Mouse (Mus musculus) hindbrain, postnatal 0 days (tissue): ENCODE measurements around the gene Itgax. TPM values are rescaled to one million over a fixed set of nuclear protein-coding genes. Genes with fewer than 3 reads are reported as not detected.

Experiments used
- ATAC-seq: fragments of 200-750 bp; cut with Nextera tagmentation; 2 replicates; pipeline ENCODE4 v1.8.0; 2017; ENCODE audit warnings: mild to moderate bottlenecking, moderate TSS enrichment, moderate library complexity
- DNase-seq: peaks from one replicate; pipeline ENCODE4 v3.0.0-alpha.2; 2015; ENCODE audit warnings: low spot score
- H3K27ac ChIP-seq: fragments of 300-500 bp; sonication (generic); 2 replicates; pipeline ENCODE4 v1.5.1; 2014; ENCODE audit warnings: mild to moderate bottlenecking
- H3K27me3 ChIP-seq: fragments of 300-500 bp; sonication (generic); 2 replicates; pipeline ENCODE4 v1.6.1; 2014; ENCODE audit warnings: low read length, mixed read lengths; ENCODE audit not compliant: insufficient read depth
- H3K36me3 ChIP-seq: fragments of 300-500 bp; sonication (generic); 2 replicates; pipeline ENCODE4 v1.6.1; 2014; ENCODE audit warnings: low read length, mixed read lengths; ENCODE audit not compliant: insufficient read depth
- H3K4me1 ChIP-seq: fragments of 300-500 bp; sonication (generic); 2 replicates; pipeline ENCODE4 v1.6.1; 2014; ENCODE audit warnings: antibody characterized with exemption, low read length, mixed read lengths; ENCODE audit not compliant: insufficient read depth
- H3K4me2 ChIP-seq: fragments of 300-500 bp; sonication (generic); 2 replicates; pipeline ENCODE4 v1.6.1; 2014; ENCODE audit warnings: low read depth, mild to moderate bottlenecking, low read length, moderate library complexity, mixed read lengths
- H3K4me3 ChIP-seq: fragments of 300-500 bp; sonication (generic); 2 replicates; pipeline ENCODE4 v1.5.1; 2014; ENCODE audit warnings: low read length
- H3K9ac ChIP-seq: fragments of 300-500 bp; sonication (generic); replicated peaks from 2 replicates; pipeline ENCODE4 v1.6.1; 2014; ENCODE audit warnings: mild to moderate bottlenecking, low read length, moderate library complexity, mixed read lengths
- H3K9me3 ChIP-seq: fragments of 300-500 bp; sonication (generic); 2 replicates; pipeline ENCODE4 v1.6.1; 2016; ENCODE audit warnings: low read length, mixed read lengths
- CTCF ChIP-seq: IDR thresholded peaks from 2 replicates; pipeline ENCODE4 v1.5.1; 2016; ENCODE audit warnings: antibody characterized with exemption, control low read depth, low read depth
- WGBS: fragments of 180-500 bp; shearing (Covaris S2); extraction: QIAGEN DNeasy Blood & Tissue Kit; methylation state at CpG from one replicate; pipeline ENCODE4 v1.1.7; 2014; 5-methylcytosine and 5-hydroxymethylcytosine counted together
- polyA plus RNA-seq: library from polyadenylated mRNA; unstranded; fragments of >200 nt; fragmentation: Nextera tagmentation; extraction: Ambion mirVana; gene quantifications from 2 replicates; pipeline ENCODE4 v1.2.1, GENCODE M21; 2015
- total RNA-seq: library from RNA; depleted of rRNA; stranded (reverse); fragments of >200 nt; gene quantifications from 2 replicates; pipeline ENCODE4 v1.2.3, GENCODE M21; 2014; rRNA removed

The Itgax gene
- total and polyA plus RNA-seq, 2 experiments from 2014 or later, result 0.68 TPM; not detected in 1

DNA sequence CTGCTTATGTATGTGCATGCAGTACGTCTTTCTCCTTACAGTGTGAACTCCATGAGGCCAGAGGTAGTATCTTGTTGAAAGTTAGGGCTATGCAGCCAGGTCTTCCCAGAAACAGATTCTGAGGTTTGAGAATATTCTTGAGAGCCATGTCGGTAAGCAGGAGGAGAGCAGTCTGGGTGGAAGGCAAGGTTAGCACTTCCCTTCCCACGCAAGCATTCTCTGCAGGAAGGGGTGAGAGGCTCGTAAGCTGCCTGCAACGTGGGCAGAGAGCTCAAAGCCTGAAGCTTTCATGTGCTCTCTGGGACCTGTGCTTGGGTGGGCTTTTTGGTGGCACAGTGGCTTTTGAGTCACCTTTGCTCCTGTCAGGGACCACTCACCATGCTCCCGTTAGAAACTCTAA, 51.2 kb downstream of the Itgax start:
- 77% methylated on average over 6 of the region's 6 CpGs for WGBS
- Histone ChIP-seq H3K4me1 (no peaks in the 10 kb centered on the region), H3K9ac (no peak overlapping the region), H3K36me3 (no peaks in the 10 kb centered on the region), H3K27ac (no peak overlapping the region), H3K4me3 (no peak overlapping the region), H3K4me2 (no peak overlapping the region), H3K9me3 (no peaks in the 10 kb centered on the region), H3K27me3 (no peaks in the 10 kb centered on the region)
- DNase-seq (no peak), ATAC-seq (no peak)
- TF ChIP-seq CTCF, result no peak

GRCm38 (mm10) chr7:128181691-128182090, 52.3 kb downstream of the Itgax start:
- no peaks in the 10 kb centered on the region for H3K27me3 ChIP-seq
- no peak overlapping the region for H3K27ac ChIP-seq
- H3K36me3 ChIP-seq, result no peaks in the 10 kb centered on the region
- ATAC-seq, result no peak
- H3K9me3 ChIP-seq, result no peaks in the 10 kb centered on the region
- 95% methylated on average over 10 of the region's 10 CpGs for WGBS
- TF ChIP-seq CTCF, result no peak
- no peak overlapping the region for H3K4me3 ChIP-seq
- no peak overlapping the region for H3K9ac ChIP-seq
- H3K4me1 ChIP-seq, result no peaks in the 10 kb centered on the region
- no peak for DNase-seq
- H3K4me2 ChIP-seq, result no peak overlapping the region

Other genes starting within 250 kb of the Itgax start
- gene Prss53, start 238.6 kb upstream of the Itgax start, total RNA-seq, result 0.72 and 1.8 TPM in 2 replicates
- gene Prss53, start 238.6 kb upstream of the Itgax start, polyA plus RNA-seq, result 1.0 and 1.3 TPM in 2 replicates
- gene Gm21974, start 234.1 kb upstream of the Itgax start, total RNA-seq, result not detected in 2 replicates
- gene Gm21974, start 234.1 kb upstream of the Itgax start, polyA plus RNA-seq, result not detected in 2 replicates
- gene Vkorc1, start 233.9 kb upstream of the Itgax start, total RNA-seq, result 37.2 and 43.0 TPM in 2 replicates
- 72.6 and 79.8 TPM in 2 replicates for gene Vkorc1, start 233.9 kb upstream of the Itgax start, polyA plus RNA-seq
- gene Bckdk, start 225.5 kb upstream of the Itgax start, total RNA-seq, result 44.3 and 55.0 TPM in 2 replicates
- 61.5 and 63.5 TPM in 2 replicates for gene Bckdk, start 225.5 kb upstream of the Itgax start, polyA plus RNA-seq
- 24.9 and 33.5 TPM in 2 replicates for gene Kat8, start 217.0 kb upstream of the Itgax start, total RNA-seq
- gene Kat8, start 217.0 kb upstream of the Itgax start, polyA plus RNA-seq, result 30.1 and 33.9 TPM in 2 replicates
- 0.26 and 0.32 TPM in 2 replicates for gene Prss8, start 199.4 kb upstream of the Itgax start, total RNA-seq
- 0.35 and 0.44 TPM in 2 replicates for gene Prss8, start 199.4 kb upstream of the Itgax start, polyA plus RNA-seq
- 17.0 and 19.9 TPM in 2 replicates for gene Prss36, start 182.8 kb upstream of the Itgax start, total RNA-seq
- 16.5 and 17.3 TPM in 2 replicates for gene Prss36, start 182.8 kb upstream of the Itgax start, polyA plus RNA-seq
- gene Fus, start 162.1 kb upstream of the Itgax start, total RNA-seq, result 34.4 and 45.0 TPM in 2 replicates
- 281 and 299 TPM in 2 replicates for gene Fus, start 162.1 kb upstream of the Itgax start, polyA plus RNA-seq
- 12.1 and 12.7 TPM in 2 replicates for gene Pycard, start 135.7 kb upstream of the Itgax start, total RNA-seq
- gene Pycard, start 135.7 kb upstream of the Itgax start, polyA plus RNA-seq, result 9.3 and 10.7 TPM in 2 replicates
- 0.37 and 1.4 TPM in 2 replicates for gene Trim72, start 125.6 kb upstream of the Itgax start, total RNA-seq
- not detected in 2 replicates for gene Trim72, start 125.6 kb upstream of the Itgax start, polyA plus RNA-seq
- gene Itgam, start 66.9 kb upstream of the Itgax start, total RNA-seq, result 2.6 and 3.2 TPM in 2 replicates
- 1.2 and 1.3 TPM in 2 replicates for gene Itgam, start 66.9 kb upstream of the Itgax start, polyA plus RNA-seq
- gene Gm49368, start 66.9 kb upstream of the Itgax start, total RNA-seq, result not detected in 2 replicates
- not detected in 2 replicates for gene Gm49368, start 66.9 kb upstream of the Itgax start, polyA plus RNA-seq
- gene Itgad, start 24.8 kb downstream of the Itgax start, total RNA-seq, result 0.25 TPM in 1 of 2 replicates, not detected in the other
- not detected in 2 replicates for gene Itgad, start 24.8 kb downstream of the Itgax start, polyA plus RNA-seq
- not detected in 2 replicates for gene Cox6a2, start 76.8 kb downstream of the Itgax start, total RNA-seq
- 0.83 and 0.93 TPM in 2 replicates for gene Cox6a2, start 76.8 kb downstream of the Itgax start, polyA plus RNA-seq
- 21.1 and 27.6 TPM in 2 replicates for gene Armc5, start 107.8 kb downstream of the Itgax start, total RNA-seq
- gene Armc5, start 107.8 kb downstream of the Itgax start, polyA plus RNA-seq, result 15.2 and 16.4 TPM in 2 replicates
- 5.6 and 7.5 TPM in 2 replicates for gene 9130023H24Rik, start 108.5 kb downstream of the Itgax start, total RNA-seq
- gene 9130023H24Rik, start 108.5 kb downstream of the Itgax start, polyA plus RNA-seq, result 4.3 and 5.1 TPM in 2 replicates
- gene Tgfb1i1, start 117.3 kb downstream of the Itgax start, total RNA-seq, result 19.8 and 20.6 TPM in 2 replicates
- 22.7 and 23.3 TPM in 2 replicates for gene Tgfb1i1, start 117.3 kb downstream of the Itgax start, polyA plus RNA-seq
- gene Slc5a2, start 136.1 kb downstream of the Itgax start, total RNA-seq, result not detected in 2 replicates
- gene Slc5a2, start 136.1 kb downstream of the Itgax start, polyA plus RNA-seq, result 0.38 and 0.42 TPM in 2 replicates
- 34.9 and 35.1 TPM in 2 replicates for gene BC017158, start 168.6 kb downstream of the Itgax start, total RNA-seq
- gene BC017158, start 168.6 kb downstream of the Itgax start, polyA plus RNA-seq, result 15.9 and 16.8 TPM in 2 replicates